Mouse (Mus musculus): ENCODE measurements around the gene Prdm16.
A peak's percentile ranks its signal among the peaks of the same experiment; 100 is the strongest.

Gene Prdm16

DNA sequence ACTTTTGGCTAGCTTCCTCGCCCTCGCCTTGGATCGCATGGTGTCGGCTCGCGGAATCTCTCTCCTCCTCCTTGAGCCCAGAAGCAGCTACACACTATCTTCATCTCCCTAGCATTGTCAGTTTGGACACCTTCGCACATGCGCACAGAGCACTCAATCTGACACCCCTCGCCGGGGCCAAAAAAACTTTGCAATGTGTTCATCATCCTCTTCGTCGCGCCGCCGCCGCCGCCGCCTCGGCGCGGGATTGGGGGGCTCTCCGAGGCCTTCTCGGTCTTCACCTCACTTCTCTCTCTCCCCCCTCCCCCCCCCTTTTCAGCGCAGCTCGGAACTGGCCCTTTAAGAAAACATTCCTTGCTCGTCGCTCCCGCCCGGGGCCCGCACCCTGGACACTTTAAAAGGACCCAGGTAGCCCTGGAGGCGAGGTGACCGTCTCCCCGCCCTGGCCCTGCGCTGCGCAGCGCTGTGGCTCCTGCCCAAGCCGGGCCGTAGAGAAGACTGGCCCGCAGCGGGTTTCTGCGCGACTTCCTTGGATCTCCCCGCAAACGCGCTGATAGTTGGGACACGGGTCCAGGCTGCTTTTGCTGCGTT, at the start of gene Prdm16:
Prdm16 (minus strand) TSS at position 153 of the 591 bp plus-strand sequence.
- DNase-seq (ENCODE audit: inconsistent age in 2 of 2, low spot score in 1 of 2) = peak; percentile 14 to 72

DNA sequence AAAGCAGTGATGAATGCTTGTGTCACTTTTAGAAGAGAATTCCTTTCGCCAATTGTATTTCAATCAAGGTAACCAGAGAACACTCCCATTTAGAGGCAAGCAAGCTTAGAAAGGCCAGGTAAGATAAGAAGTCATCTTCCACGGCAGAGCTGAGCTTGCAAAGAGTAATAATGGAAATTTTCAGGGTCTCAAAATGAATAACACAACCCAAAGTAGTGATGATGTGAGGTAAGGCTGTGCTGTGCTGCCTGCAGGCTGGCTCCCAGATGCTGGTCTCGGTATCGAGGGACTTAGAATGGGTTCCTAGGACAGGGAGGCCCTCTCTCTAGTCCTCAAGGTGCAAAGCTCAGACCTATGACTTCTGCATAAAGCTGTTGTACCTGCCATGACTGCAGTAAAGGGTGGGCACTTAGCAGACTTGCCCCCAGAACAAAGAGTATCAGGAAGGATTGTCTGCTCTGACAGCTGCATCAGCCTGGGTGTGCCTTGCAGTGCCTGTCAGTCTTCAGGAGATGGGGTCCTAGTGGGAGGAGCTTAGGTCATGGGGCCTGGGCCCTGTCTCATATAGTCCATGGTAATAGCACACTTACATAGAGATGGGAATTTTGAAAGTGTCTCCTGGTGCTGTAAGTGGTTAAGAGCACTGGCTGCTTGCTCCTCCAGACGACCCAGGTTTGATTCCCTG, 46.5 kb upstream of the Prdm16 start:
- no peak for DNase-seq (ENCODE audit: inconsistent age in 2 of 2, low spot score in 1 of 2)

- no peak for DNase-seq (ENCODE audit: inconsistent age in 2 of 2, low spot score in 1 of 2)
Measured at GRCm38 (mm10) chr4:154682311-154682710, 45.6 kb upstream of the Prdm16 start.

DNA sequence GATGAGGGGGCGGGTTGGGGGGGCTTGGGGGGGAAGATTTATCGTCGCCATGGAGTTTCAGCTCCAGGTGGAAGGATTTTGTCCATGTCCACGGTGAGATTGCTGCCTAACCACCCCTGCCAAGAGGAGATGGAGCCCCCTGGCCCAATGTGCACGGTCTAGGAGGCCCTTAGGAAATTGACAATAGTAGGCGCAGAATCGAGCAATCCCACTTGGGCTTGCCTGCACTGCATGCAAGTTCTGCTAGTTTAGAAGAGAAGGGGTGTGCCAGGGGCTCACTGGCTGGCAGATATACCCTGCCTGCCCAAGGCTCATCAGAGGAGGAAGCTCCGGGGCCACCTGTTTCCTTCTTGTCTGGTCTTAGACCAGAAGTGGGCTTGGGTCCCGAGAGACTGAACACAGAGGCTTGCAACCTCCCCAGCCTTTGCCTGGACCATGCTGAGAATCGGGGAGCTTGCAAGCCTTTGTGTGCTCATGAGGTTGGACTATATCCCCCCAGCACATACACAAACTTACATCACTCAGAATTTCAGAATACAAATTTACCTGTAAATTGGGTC, 38.8 kb upstream of the Prdm16 start:
- DNase-seq (ENCODE audit: inconsistent age in 2 of 2, low spot score in 1 of 2) = no peak

- no peak for DNase-seq (ENCODE audit: inconsistent age in 2 of 2, low spot score in 1 of 2)
Measured at GRCm38 (mm10) chr4:154674966-154675365, 38.3 kb upstream of the Prdm16 start.

DNA sequence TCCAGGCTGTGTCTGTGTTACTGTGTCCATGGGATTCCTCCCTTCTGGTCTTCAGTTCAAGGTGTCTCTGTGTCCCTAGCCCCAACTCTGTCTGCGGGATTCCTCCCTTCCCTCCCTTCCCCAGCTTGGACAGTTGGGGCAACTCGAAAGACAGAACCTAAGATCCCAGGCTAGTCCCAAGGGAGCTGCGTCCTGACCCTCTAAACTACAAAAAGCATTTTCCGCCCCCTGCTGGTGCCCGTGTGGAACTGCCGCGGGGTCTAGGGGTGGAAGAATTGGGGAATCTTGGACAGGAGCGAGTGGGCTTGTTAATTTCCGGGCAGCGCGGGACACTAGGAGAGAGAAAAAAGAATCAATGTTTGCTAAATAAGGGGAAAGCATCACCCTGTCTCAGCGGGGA, 37.9 kb upstream of the Prdm16 start:
- peak; percentile 32 to 82 for DNase-seq (ENCODE audit: inconsistent age in 2 of 2, low spot score in 1 of 2)

- no peak for DNase-seq (ENCODE audit: inconsistent age in 2 of 2, low spot score in 1 of 2)
Measured at GRCm38 (mm10) chr4:154673986-154674385, 37.3 kb upstream of the Prdm16 start.

- DNase-seq (ENCODE audit: inconsistent age in 2 of 2, low spot score in 1 of 2) = no peak
Measured at GRCm38 (mm10) chr4:154672027-154672426, 35.4 kb upstream of the Prdm16 start.

DNA sequence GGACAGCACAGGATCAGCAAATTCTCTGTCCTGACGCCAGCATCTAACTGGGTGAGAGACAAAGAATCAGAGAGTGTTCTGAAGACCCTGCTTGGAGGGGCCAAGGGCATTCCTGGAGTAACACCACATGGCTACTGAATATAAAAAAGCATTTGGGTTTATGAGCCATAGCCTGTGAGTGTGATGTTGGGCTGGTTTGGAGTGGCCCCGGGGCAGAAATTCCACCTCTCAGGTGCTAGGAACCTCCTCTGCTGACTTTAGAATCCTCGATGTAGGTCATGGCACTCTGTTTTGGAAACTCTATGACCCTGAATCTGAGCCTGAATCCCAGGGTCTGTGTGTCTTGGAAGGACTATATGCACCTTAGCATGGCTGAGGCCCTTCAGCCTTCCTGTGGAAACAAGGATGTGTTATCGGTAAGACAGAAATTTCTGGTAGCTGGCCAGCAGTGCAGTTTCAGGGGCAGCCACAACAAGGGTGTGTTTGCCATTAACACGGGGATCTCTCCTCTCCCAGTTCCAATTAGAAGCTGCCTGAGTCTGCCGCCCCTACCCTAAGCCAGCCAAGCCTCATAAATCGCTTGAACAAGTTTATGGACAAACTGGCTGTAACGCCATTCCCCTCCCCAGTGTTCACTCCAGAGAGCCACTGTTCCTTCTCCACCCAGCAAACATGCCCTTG, 34.7 kb upstream of the Prdm16 start:
- no peak for DNase-seq (ENCODE audit: inconsistent age in 2 of 2, low spot score in 1 of 2)

DNA sequence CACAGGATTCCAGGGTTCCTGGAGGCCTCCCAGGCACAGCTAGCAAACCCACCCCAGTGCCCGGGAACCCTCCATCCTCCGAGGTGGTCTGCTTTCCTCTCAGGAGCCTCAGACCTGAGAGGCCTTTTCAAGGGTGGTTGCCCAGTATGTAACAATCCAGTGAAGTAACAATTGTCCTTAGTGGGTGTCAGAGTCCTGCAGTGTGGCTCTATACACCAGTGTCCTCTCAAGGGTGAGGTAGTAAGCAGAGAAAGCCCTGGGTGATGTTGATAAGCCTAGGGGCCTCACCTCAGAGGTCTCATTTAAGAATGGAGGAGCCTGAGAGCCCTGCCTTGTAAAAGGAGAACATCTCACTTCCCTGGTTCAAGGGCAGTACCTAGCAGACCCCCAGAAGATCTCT, 31.1 kb upstream of the Prdm16 start, which contains the start of gene Actrt2:
Actrt2 (minus strand) TSS at position 101 of the 400 bp plus-strand sequence.
- DNase-seq (ENCODE audit: inconsistent age in 2 of 2, low spot score in 1 of 2) = no peak

- peak; percentile 16 to 47 for DNase-seq (ENCODE audit: inconsistent age in 2 of 2, low spot score in 1 of 2)
Measured at GRCm38 (mm10) chr4:154662681-154663215, 26.1 kb upstream of the Prdm16 start.

GRCm38 (mm10) chr4:154661256-154661655, 24.6 kb upstream of the Prdm16 start:
- no peak for DNase-seq (ENCODE audit: inconsistent age in 2 of 2, low spot score in 1 of 2)

GRCm38 (mm10) chr4:154660025-154660424, 23.4 kb upstream of the Prdm16 start:
- DNase-seq (ENCODE audit: inconsistent age in 2 of 2, low spot score in 1 of 2) = no peak

DNA sequence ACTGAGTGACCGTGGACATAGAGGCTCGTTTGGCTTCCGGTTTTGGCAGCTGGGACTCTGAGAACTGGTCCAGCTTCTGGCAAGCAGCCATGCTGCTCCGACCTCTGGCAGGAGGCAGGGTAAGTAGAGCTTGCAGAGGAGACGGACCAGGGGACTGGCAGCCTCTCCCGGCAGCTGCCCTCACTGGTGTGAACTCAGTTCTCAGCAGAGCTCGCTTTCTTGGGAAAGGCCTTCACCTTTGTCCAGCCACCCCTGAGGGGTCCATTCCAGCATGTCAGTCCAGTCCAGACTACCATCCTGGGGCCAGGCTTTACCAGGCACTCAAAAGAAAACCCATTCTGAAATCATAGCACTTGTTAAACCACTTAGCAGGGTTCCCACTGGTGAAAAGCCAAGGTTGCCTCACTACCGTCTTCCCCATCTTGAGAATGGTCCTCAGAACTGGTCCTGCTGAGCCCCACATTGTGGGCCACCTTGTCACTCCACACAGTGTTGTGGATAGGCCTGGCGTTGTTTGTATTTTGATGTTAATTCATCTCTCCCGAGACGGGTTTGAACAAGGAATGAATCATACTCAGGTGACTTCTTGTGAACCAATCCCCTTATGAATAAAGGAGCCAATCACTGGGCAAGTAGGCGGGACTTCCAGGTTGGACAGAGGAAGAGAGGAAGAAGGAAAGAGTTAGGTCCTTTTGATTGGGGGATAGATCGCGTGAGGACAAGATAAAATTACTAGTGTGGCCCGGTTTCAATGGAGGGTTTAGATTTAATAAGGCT, 18.6 kb upstream of the Prdm16 start:
- peak in 1 of 2 experiments; percentile 43 for DNase-seq (ENCODE audit: inconsistent age in 2 of 2, low spot score in 1 of 2)

- DNase-seq (ENCODE audit: inconsistent age in 2 of 2, low spot score in 1 of 2) = no peak
Measured at GRCm38 (mm10) chr4:154652494-154652893, 15.8 kb upstream of the Prdm16 start.

GRCm38 (mm10) chr4:154649083-154649747, 12.5 kb upstream of the Prdm16 start:
- DNase-seq (ENCODE audit: inconsistent age in 2 of 2, low spot score in 1 of 2) = peak; percentile 9 to 65

- no peak for DNase-seq (ENCODE audit: inconsistent age in 2 of 2, low spot score in 1 of 2)
Measured at GRCm38 (mm10) chr4:154642496-154642895, 5.8 kb upstream of the Prdm16 start.

DNA sequence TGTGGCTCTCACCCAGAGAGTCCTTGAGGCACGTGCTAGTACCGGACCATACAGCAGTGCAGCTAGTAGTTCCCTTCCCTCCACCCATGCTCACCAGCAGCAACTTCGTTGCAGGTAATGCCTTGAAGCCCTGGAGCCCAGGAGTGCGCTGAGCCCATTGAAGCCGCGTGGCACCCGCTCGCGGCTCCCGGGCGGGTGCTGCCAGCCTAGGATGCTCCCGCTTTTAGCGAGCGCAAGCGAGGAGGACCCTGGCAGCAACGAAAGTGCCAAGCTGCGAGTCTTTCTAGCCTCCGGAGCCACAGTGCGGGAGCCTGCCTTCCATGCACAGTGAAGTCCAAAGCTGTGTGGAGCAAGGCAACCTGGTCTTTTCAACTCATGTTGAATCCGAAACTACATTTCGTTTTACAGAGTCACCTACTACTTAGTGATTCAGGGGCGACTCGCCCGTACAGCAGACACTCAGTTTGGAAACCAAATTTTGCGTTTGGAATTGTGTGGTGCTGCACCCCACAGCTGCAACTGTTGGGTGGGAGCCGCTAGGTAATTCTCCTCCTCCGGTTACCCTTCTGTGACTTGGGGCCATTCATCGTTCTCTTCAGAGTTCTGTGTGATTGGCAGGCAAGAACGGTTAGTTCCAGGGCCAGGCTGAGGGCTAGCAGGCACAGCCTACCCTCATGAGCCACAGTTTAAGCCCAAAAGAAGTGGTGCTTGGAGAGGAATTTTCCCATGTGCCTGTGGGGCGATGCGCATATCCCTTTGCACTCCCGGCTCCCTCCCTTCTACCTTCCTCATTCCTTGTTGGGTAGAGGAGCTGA, 4.8 kb upstream of the Prdm16 start:
- no peak for DNase-seq (ENCODE audit: inconsistent age in 2 of 2, low spot score in 1 of 2)
